Mouse (Mus musculus) layer of hippocampus, adult 18-20 months (tissue): ENCODE measurements around the gene Wnt5b. TPM values are rescaled to one million over a fixed set of nuclear protein-coding genes. Genes with fewer than 3 reads are reported as not detected.
"Not testable (repeated sequence)": the region's sequence is repeated elsewhere in the genome, so short reads cannot be mapped to it uniquely, and the experiment has no call there.

Source experiments
- DNase-seq, 2 experiments: peaks; one replicate each; pipeline ENCODE4 v3.0.0; 2022; ENCODE audit warnings: low spot score in 2 of 2
- total RNA-seq, 2 experiments: library from RNA; stranded (reverse); gene quantifications; 2 replicates each; pipeline ENCODE4 v1.2.3; 2021

Wnt5b gene
- total RNA-seq, 2 experiments from 2014 or later: 2.6 to 2.9 TPM

DNA sequence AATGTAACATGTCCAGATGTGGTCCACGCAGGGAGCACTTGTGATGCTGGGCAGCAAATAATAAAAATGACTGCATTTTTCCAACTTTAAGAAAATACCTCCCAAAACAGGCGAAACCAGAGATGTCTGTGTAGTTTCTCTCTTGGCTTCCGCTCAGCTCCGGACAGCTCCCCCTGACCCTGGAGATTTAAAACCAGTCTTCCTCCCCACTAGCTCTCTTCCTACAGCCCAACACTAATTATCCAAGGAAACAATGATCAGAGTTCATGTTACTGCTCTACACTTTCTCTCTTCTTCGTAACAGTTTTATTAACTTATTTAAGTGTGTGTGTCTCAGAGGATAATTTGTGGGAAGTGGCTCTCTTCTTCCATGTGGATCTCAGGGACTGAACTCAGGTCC lies 83.8 kb downstream of the Wnt5b start:
- no peak for DNase-seq

DNA sequence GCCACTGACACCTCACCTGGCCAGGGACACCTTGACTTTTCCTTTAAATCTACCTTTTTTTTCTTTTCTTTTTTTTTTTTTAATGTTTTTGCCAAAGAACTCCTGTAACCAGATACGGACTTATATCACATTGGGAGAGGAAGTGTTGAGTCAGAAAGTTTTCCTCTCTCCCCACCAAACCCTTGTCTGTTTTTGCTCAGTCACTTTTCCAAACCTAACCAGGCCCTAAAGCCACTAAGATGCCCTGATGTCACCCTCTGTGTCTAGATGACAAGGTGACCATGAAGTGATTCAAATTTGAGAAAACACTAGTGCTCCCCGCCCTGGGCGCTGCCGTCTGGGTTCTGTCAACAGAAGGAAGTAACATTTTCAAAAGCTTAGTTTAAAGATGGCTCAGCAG lies 85.1 kb downstream of the Wnt5b start:
- DNase-seq: no peak

DNA sequence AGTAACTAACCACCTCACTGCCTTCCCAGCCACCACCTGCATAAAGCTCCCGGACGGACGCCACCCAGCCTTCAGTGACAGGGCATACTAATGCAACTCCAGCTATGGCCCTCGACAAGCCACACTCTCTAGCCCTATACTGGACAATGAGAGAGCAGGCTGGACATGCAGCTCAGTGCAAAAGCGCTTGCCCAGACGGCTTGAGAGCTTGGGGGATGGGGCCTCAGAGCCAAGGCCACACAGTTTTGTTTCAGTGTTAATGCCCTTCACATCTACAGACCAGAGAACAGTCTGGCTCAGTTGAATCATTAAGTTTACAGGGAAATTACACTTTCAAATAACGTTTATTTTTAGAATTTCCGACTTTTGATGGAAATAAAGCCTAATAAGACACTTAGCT lies 86.0 kb downstream of the Wnt5b start:
- DNase-seq: no peak

DNA sequence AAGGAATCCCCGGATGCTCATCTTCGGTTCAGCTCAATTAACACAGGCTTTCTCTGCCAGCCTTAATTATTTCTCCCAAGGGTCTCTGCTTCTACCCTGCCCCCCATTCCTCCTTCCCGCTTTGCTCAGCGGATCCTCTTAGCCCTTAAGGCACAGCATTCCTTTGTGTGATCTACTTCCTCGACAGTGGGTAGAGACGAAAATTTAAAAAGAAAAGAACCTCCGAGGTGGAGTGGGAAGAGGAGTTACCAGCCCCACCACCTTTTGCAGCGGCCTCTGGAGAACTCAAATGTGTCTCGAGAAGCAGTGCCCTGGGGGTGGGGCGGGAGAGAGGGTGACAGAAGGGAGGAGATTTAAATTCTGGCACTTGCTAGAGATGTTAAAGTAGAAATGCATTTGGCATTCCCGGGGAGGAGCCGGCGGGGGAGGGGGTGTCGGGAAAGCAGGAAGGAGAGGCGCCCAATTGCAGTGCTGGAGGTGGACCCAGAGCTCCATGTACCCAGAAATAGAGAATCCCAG lies 92.1 kb downstream of the Wnt5b start:
- peak; percentile 51 to 71 for DNase-seq

DNA sequence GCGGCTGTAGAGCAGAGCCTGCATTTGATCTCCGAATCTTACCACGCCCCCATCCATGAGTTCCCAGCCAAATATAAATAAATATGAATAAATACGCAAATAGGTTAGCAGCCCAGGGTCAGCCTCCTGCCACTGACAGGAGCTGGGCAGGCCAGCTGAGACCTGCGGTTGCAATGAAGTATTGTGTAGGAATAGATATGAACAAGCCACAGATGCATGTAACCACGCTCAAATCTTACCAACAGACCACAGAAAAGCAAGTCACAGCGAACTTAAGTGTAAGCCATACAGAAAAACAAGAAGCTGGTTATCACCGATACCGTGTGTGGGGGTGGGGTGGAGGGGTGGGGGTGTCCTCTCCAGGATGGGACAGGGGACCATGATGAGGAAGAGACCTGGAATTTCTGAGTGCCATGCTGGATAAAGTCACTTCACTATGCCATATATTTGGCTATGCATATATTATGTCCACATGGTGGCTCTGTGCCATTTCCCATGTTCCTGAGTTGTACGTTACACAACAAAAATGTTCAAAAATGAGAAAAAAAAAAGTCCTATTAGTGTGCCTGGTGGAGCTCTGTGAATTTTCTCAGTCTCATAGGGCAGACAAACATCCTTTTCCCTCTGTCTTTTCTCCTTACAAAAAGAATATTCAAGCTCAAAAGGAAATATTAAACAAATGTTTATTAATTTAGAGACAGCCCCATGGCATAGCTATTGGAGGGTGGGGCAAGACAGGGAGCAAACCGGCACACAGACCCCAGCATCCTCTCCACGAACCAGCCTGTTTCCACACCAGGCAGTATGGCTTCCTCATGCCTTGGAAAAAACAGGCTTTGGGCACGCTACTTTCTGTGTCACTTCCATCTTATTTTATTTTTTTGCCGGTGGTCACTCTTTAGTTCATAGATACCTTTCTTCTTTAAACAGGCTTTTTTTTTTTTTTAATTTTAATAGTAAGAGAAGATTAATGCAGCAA lies 92.9 kb downstream of the Wnt5b start:
- no peak for DNase-seq

DNA sequence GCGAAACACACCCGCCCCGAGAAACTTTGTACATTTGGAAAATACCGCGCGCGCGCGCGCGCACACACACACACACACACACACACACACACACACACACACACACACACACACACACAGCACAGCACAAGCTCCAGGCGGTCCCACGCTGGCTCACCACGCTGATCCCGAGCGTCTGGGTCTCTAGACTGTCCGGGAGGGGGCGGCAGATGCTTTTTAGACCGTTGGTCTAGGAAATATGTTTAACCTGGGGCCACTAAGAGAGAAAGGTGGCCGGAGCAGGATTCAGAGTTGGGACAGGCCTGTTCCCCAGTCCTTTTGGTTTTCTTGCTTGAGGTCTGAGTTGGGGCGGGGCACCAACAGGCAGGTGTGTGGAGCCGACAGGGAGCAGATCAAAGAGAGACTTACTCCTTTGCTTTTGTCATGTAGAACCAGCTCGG lies 95.1 kb downstream of the Wnt5b start:
- DNase-seq: no peak

DNA sequence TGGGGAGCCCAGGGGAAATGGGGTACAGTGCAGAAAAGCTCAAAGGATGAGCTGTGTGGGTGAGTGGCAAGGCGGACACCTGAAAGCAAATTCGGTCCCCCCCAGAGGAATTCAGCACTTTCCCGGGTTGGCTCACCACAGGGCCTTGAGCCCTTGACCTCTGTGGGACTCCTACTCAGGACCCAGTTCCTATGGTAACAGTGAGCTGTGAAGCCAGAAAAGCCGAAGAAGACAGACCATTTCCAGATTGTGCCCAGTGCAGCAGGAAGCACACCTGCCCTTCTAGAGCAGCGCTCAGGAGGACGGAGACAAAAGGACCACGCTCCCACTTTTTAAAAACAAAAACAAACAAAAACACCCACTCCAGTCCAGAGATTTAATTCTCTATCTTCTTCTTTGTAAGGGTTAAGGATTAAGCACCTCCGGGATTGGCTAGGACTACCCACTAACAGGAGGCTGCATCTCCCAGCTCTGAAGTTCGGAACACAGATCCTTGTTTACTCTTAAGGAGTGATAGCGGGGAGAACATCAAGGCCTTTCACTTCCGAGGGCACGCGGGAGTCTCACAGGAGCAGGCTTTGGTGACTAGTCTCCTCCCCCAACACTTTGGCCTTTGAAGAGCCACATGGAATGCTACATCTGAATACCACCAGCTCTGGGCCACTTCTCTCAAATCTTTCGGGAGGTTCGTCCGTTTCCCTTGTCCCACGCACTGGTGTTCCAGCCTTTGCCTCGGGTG lies 95.7 kb downstream of the Wnt5b start:
- DNase-seq: no peak

DNA sequence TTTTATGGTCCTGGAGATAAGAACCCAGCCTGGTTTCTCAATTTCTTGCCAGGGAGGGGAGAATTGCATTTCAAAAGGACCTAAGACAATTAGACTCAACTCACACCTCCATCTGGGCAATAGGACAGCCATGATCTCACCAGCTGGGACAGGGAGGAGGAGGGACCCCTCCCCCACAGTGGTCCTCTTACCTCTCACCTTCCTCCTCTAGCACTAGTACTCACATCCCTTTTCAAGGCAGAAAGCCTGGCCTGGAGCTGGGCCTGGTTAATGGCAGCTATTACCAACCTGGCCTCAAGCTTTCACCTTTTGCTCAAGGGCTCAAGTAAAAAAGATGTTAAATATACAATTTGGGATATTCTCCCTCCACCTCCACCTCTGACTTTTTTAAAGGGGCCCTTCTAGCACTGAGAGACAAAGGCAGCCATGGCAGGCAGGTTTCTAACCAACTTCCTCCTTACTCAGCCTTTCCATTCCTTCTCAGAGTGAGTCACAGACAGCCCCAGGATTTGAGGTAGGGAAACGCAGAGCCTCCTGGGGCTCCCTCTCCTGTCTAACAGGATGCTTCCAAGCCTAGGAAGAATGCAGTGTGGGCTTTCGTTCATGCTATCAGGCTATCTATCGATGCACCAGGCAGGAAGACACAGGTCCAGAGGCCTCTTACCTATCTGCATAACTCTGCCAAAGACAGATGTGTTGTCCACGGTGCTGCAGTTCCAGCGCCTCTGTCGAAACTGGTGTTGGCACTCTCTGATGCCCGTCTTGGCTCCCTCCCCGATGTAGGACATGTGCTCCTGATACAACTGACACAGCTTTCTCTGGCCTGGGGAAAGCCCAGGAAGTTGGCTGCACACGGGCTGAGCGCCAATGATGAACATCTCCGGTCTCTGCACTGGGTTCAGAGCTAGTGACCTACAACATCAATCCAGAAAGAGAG lies 98.2 kb downstream of the Wnt5b start:
- no peak for DNase-seq

DNA sequence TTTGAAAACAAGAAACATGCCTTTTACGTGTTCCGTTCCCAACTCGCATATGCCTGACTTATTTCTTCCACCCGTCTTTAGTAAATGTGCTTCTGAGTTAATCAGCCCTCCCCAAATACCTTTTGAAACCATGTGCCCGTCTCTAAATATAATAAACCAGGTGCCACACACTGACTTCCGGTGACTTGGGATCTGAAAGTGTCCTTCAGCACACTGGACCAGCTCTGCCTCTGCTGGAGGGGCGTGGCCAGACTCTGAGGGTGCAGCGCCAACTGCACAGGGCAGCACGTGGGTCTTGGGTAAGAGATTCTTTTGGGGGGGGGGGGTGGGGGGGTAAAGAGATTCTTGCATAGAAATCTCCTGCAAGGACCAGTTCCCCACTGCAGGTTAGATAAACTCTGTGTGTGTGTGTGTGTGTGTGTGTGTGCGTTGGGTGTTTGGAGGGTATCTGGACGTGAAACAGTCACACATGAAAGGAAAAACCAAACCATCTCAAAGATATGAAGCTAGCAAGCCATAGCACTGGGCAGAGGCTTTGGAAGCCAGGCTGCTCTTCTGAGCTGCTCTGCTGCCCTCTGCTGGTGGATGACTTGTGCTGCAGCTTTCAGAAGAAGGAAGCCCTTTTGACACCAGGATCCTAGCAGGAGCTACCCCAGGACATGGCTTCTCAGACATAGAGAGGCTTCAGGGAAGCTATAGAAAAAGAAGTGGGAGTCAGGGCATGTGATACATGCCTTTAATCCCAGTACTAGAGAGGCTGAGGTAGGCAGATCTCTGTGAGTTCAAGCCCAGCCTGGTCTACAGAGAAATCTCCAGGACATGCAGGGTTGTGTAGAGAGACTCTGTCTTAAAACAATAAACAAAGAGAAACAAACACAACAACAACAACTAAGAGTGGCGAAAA lies 100.2 kb downstream of the Wnt5b start:
- DNase-seq: peak; percentile 44 to 79

DNA sequence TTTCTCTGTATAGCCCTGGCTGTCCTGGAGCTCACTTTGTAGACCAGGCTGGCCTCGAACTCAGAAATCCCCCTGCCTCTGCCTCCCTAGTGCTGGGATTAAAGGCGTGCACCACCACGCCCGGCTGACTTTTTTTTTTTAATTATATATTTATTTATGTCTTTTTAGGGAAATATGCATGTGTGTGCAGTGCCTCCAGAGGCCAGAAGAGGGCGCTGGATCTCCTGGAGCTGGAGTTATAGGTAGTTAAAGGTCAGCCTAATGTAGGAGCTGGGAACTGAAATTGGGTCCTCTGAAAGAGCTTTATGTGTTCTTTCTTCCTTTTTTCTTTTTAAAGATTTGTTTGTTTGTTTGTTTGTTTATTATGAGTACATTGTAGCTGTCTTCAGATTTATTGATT lies 101.4 kb downstream of the Wnt5b start:
- DNase-seq: not testable (repeated sequence)

DNA sequence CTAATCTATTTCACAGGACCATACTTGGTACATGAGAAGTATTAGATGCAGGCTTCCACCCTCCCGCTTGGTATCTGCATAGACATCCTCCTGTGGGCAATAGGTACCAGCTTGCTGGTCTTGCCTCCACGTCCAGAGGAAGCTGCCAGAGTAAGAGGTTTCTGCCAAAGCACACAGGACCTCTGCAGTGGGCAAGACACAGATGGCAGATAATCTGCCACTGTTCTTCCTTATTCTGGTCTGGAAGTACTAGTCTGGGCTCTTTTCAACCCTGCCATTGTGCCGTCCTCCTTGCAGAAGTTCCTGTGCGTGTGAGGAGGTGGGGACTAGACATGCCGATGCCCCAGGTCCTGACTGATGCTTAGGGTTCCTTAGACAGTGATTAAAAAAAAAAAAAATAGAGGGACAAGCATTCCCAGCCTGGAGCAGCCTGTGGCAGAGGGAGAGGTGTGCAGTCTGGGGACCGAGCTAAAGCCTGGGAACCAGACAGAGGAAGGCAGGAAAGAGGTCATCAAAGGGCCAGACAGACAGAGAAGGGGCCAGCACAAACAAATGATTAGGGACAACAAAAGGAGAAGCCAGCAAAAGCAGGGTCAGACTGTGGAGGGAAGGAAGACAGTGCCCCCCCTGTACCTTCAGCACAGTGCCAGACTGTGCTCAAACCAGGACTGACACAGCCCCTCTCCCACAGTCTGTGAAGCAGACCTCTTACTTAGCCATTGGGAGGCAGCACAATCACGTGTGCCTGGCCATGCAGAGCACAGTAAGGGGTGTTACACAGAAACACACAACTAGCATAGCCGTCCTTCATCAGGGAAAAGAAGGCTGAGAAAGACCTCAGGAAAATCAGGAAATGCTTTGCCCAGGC lies 106.0 kb downstream of the Wnt5b start:
- no peak for DNase-seq

DNA sequence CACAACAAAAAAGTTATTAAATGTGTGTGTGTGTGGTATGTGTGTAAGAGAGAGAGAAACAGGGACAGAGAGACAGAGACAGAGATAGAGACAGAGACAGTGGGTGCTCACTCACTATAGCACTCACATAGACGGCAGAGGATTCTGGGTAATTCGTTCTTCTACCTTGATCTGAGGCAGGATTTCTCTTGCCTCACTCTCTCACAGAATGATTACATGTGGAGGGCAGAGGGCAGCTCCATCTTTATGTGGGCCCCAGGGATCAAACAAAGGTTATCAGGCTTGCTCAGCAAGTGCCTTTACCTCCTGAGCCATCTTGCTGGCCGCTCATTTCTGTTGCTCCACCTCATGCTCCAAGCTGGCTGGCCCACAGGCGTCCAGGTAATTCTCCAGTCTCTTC lies 109.8 kb downstream of the Wnt5b start:
- no peak for DNase-seq

DNA sequence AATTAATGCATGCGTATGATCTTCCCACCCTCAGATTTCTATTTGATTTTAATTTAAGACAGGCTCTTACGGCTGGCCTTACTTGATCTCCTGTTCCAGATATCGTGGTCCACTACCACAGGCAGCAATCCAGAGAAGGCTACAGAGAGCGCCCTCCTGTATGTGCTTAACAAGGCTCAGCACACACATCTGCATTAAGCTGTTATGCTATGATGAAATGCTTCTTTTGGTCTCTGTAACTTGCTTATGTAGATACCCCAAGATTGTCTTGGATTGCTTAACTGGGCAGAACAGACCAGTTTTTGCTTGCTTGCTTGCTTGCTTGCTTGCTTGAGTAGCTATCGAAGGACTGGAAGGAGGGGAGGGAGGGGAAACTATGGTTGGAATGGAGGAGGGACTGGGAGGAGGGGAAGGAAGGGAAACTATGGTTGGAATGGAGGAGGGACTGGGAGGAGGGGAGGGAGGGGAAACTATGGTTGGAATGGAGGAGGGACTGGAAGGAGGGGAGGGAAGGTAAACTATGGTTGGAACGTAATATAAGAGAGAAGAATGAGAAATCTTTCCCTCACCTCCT lies 112.3 kb downstream of the Wnt5b start:
- DNase-seq: no peak

DNA sequence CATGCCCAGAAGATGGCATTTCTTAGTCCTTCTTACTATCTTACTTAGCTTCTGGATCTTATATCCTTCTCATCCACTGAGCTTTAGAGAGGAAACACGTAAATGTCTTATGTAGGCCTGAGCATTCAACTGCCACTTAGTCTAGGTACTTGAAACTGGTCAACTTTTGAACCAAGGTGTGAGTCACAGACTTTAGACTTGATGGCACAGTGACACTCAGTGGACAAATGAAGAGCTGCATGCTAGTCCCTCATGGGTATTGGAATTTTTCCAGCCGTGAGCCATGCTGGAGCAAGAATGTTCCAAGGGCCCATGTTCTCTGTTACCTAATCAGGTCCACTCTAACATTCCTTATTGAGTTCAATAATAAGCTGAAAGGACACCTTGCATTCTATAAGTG lies 113.6 kb downstream of the Wnt5b start:
- peak; percentile 21 to 77 for DNase-seq

DNA sequence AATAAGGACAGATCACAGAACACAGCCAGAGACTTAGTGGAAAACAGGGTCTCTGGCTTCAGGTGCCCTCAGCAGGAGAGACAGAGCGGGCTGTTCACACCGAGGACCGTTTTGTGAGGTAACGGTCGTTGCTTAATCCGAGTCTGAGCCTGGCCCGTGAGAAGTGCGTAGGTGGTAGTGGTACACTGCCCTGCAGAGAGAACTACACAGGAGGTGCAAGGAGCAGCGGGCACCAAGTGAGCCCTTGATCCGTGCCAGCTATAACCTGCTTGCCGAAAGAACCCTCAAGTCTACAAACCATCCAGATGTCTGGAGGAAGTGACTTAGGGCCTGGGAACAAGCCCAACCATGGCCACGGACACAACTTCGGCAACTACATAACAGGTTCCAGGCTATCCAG lies 114.8 kb downstream of the Wnt5b start:
- DNase-seq: no peak

DNA sequence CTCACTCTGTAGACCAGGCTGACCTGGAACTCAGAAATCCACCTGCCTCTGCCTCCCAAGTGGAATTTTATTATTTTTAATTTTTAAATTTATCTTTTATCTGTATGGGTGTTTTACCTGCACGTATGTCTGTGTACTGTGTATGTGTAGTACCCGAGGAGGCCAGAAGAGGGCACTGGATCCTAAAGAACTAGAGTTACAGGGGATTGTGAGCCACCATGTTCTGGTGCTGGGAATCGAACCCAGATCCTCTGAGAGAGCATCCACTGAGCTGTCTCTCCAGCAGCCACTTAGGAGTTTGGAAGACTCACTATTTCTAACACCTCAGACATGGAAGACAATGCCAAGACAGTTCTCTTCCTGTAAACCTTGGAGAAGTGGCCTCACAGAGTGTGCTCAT lies 115.5 kb downstream of the Wnt5b start:
- DNase-seq: no peak

DNA sequence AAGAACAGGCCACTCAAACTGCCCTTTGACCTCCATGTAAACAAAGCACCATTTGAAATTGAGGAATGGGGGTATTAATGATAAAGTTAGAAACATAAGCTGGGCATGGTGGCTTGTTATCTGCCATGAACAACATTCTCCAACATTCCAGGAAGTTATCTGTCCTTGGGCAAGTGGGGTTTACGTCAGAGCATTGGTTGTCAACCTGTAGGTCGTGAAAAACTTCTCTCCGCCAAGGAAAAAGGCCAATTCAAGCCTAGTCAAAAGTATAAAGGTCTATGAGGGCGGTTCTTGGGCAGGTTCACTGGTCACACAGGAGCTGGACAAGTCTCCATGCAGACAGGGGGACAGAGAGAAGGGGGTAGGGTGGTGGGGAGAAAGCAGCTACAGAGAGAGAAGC lies 123.1 kb downstream of the Wnt5b start:
- DNase-seq: no peak

DNA sequence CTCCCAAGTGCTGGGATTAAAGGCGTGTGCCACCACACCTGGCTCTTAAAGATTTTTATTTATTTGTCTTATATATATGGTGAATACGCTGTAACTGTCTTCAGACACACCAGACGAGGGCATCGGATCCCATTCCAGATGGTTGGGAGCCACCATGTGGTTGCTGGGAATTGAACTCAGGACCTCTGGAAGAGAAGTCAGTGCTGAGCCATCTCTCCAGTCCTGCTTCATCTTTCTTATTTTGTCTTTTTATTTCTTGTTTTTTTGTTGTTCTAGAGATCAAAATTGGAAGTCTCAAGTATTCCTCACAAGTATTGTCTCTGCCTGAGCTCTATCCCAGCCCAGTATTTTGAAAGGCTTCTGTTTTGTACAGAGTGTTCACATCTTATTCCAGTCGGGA lies 123.8 kb downstream of the Wnt5b start:
- DNase-seq: no peak

DNA sequence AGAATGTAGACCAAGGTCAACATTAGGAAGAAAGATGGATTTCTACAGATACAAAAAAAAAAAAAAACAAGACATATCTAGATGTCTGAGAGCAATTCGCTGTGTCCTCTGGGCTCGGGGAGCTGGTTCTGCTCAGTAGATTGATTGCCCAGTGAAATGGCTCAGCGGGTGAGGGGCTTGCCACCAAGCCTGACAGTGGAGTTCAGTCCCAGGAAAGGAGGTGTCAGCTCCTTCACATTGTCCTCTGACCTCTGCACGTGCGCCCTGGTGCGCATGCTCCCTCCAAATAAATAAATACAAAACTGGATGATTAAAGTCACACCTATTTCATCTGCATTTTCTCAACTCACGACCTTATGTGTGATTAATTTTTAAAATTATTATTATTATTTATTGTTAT lies 124.7 kb downstream of the Wnt5b start:
- DNase-seq: no peak
